Mouse (Mus musculus) lung, postnatal 0 days (tissue): ENCODE results near the gene Nppb.

Experiments
- CTCF ChIP-seq: IDR thresholded peaks from 2 replicates; pipeline ENCODE4 v1.5.1; 2016; ENCODE audit warnings: antibody characterized with exemption, mild to moderate bottlenecking
- EP300 ChIP-seq: IDR thresholded peaks from 2 replicates; pipeline ENCODE4 v1.6.1; 2016; ENCODE audit warnings: antibody characterized with exemption, mild to moderate bottlenecking, control low read depth

DNA sequence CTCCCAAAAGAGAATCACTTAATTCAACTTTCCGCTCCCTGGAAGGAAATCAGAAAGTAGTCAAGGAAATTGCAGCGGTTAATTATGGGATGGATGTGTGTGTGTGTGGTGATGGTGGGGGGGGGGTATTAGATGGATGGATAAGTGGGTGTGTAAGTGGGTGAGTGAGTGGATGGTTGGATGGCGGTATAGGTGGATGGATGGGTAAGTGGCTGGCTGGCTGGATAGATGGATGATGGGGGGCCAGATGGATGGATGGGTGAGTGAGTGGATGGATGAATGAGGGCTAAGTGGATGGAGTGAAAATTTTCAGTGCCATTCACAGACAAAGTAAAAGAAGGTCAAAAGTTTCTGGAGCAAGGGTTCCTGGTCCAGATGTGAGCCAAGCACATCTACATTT lies 48.6 kb upstream of the Nppb start:
- TF ChIP-seq CTCF = no peak
- no peak for TF ChIP-seq EP300
